Comparison of ENCODE assay signal across 19 mouse cellular contexts in the genomic region with DNA sequence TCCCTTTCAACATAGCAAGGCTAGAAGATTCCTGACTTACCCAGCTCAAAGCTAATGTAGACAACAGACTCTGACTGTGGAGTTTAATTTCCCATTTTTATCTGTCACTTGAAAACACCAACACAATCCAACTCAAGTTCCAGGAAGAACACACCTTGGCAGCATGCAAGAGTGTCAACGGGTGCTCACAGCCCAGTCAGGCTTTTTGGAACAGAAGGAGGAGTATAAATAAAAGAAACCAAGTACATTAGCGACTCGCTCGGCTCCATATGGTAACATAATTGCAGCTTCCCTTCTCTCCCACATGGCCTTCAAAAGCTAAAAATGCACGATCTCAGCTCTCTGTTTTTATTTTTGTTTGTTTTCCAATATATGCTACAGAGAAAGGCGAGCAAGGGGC.
DNase-seq lines count a peak whose midpoint lies in the region; ATAC-seq and TF ChIP-seq lines count a peak whose summit lies in the region.
"Had no signal": no experiment of that assay in that cellular context is flagged by ENCODE, and none has a peak within 500 bp of the region (broad histone marks: within the 10 kb centered on the region; RNA-seq: fewer than 3 reads in every experiment).

No protein-coding gene starts in this region.

- 74% methylated on average over 6 of the region's 6 CpGs for WGBS in forebrain, embryonic 13.5 days
- WGBS in forebrain, embryonic 10.5 days = 87% methylated on average over 6 of the region's 6 CpGs
- WGBS in stomach, postnatal 0 days = 61% methylated on average over 6 of the region's 6 CpGs

- H3K4me1 ChIP-seq in forebrain, embryonic 13.5 days = peaks cover 5% of the 10 kb centered on the region; the same call in 1 of the 2 replicates
- H3K4me1 ChIP-seq in forebrain, embryonic 10.5 days = 0 out of 2 replicates have a peak, but pooled peaks cover 4% of the 10 kb centered on the region
- no peaks in the 10 kb centered on the region for H3K4me1 ChIP-seq in stomach, postnatal 0 days (replicated peaks; ENCODE audit: control insufficient read depth, insufficient read depth)
- H3K4me1 ChIP-seq: heart, embryonic 13.5 days; midbrain, embryonic 13.5 days had no signal

- H3K4me2 ChIP-seq in forebrain, embryonic 13.5 days = no peak overlapping the region
- no peak overlapping the region for H3K4me2 ChIP-seq in stomach, postnatal 0 days (replicated peaks; ENCODE audit: low read depth)
- H3K4me2 ChIP-seq: heart, embryonic 13.5 days; lung, embryonic 14.5 days; midbrain, embryonic 13.5 days had no signal

- DNase-seq in forebrain, embryonic 10.5 days (ENCODE audit: extremely low spot score, low spot score) = no peak
- DNase-seq in right cerebral cortex, adult 18-20 months = peak; percentile 23
- DNase-seq in right cerebral cortex, postnatal 14 days = no peak
- peak; percentile 11 to 15 for DNase-seq in layer of hippocampus, postnatal 36 days
- no peak for DNase-seq in urinary bladder, postnatal 25 days (ENCODE audit: low spot score)
- DNase-seq in stomach, postnatal 0 days (ENCODE audit: low spot score) = no peak
- DNase-seq: B cell, adult 2 months; heart, postnatal 4 days; kidney, adult 2 months; kidney, postnatal 36 days; lung, embryonic 14.5 days; thymus, postnatal 4 days had no signal

- H3K27me3 ChIP-seq in forebrain, embryonic 13.5 days = no peaks in the 10 kb centered on the region
- no peaks in the 10 kb centered on the region for H3K27me3 ChIP-seq in forebrain, embryonic 10.5 days (ENCODE audit: poor library complexity, severe bottlenecking)
- no peaks in the 10 kb centered on the region for H3K27me3 ChIP-seq in stomach, postnatal 0 days (ENCODE audit: control insufficient read depth, insufficient read depth, low read length)
- H3K27me3 ChIP-seq: heart, embryonic 13.5 days; midbrain, embryonic 13.5 days had no signal

- H3K27ac ChIP-seq in forebrain, embryonic 13.5 days = no peak overlapping the region
- no peak overlapping the region for H3K27ac ChIP-seq in forebrain, embryonic 10.5 days
- H3K27ac ChIP-seq in stomach, postnatal 0 days (replicated peaks) = no peak overlapping the region
- H3K27ac ChIP-seq: heart, embryonic 13.5 days; hindbrain, postnatal 0 days; macrophage; midbrain, embryonic 13.5 days had no signal

- H3K4me3 ChIP-seq in forebrain, embryonic 13.5 days = no peak overlapping the region
- no peak overlapping the region for H3K4me3 ChIP-seq in forebrain, embryonic 10.5 days
- no peak overlapping the region for H3K4me3 ChIP-seq in stomach, postnatal 0 days (ENCODE audit: low read depth, low read length)
- H3K4me3 ChIP-seq: heart, embryonic 13.5 days; midbrain, embryonic 13.5 days had no signal

- TF ChIP-seq EP300 in stomach, postnatal 0 days (optimal IDR thresholded peaks at IDR 0.05) = no peak

- no peaks in the 10 kb centered on the region for H3K9me3 ChIP-seq in forebrain, embryonic 13.5 days (replicated peaks)
- no peaks in the 10 kb centered on the region for H3K9me3 ChIP-seq in forebrain, embryonic 10.5 days
- H3K9me3 ChIP-seq in stomach, postnatal 0 days (ENCODE audit: control insufficient read depth, low read length) = no peaks in the 10 kb centered on the region
- H3K9me3 ChIP-seq: heart, embryonic 13.5 days; midbrain, embryonic 13.5 days had no signal

- no peak overlapping the region for H3K9ac ChIP-seq in forebrain, embryonic 13.5 days
- no peak overlapping the region for H3K9ac ChIP-seq in stomach, postnatal 0 days (ENCODE audit: low read length)
- H3K9ac ChIP-seq: heart, embryonic 13.5 days; lung, embryonic 14.5 days; midbrain, embryonic 13.5 days had no signal

- peak; percentile 58; the same call in 1 of the 2 replicates for ATAC-seq in forebrain, embryonic 13.5 days
- ATAC-seq in stomach, postnatal 0 days (ENCODE audit: low FRiP score, low TSS enrichment) = no peak
- no peak for ATAC-seq in activated CD4-positive, CD25-positive, alpha-beta regulatory T cell, adult 4 months
- ATAC-seq: hindbrain, postnatal 0 days; midbrain, embryonic 13.5 days; Patski had no signal

- no peaks in the 10 kb centered on the region for H3K36me3 ChIP-seq in forebrain, embryonic 13.5 days (ENCODE audit: poor library complexity, severe bottlenecking)
- H3K36me3 ChIP-seq in forebrain, embryonic 10.5 days (replicated peaks) = no peaks in the 10 kb centered on the region
- no peaks in the 10 kb centered on the region for H3K36me3 ChIP-seq in stomach, postnatal 0 days (ENCODE audit: control insufficient read depth, insufficient read depth, low read length)
- H3K36me3 ChIP-seq: heart, embryonic 13.5 days; midbrain, embryonic 13.5 days had no signal

- no peak for TF ChIP-seq CTCF in stomach, postnatal 0 days (IDR thresholded peaks at IDR 0.05; ENCODE audit: low read depth)

Comparison
In these comparisons a context has a peak if more than half of its experiments do, and no peak if none do; other contexts are left out.
1. DNase-seq: peak in right cerebral cortex, adult 18-20 months (single experiment) and layer of hippocampus, postnatal 36 days (2 of 2); none in forebrain, embryonic 10.5 days (single experiment), right cerebral cortex, postnatal 14 days (single experiment), urinary bladder, postnatal 25 days (single experiment) and stomach, postnatal 0 days (single experiment).